Mouse (Mus musculus): ENCODE measurements around the gene Fam178b.

The Fam178b gene

DNA sequence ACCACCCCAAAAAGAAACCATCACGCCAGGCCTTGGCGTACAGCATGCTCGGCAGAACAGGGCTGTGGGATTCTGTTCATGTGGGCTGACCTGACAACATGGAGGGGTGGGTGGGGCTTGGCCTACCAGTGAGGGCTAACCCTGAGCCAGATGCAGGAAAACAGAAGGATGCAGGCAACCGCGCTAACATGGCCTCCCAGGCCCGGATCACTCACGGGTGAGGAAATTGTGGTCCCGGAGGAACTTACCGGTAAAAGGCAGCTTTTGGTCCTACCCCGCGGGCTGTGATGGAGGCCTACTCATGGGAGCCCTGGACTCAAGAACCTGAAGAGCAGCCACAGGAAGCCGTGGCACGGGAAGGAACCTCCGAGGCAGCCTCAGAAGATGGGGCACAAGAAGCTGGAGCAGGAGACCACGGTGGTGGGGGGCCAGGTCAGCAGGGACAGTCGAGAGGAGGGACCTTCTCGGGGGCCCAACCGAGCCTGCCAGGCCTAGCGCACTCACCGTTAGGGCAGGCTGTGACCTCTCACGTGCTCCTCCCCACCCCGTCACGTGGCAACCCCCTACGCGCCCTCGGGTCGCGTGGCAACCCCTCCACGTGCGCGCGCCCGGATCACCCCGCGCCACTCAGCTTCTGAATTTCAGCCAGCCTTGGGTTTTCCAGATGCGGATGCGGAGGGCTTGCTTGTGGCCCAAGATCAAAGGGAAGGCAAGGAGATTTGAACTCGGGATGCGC is at the start of gene Fam178b:
TSS of gene Fam178b (minus strand) at position 564 of the 736 bp plus-strand sequence.
- ATAC-seq (ENCODE audit: insufficient number of reproducible peaks, low FRiP score, low TSS enrichment), result no peak

GRCm38 (mm10) chr1:36724057-36724431 is 41.1 kb upstream of the Fam178b start:
- no peak for ATAC-seq (ENCODE audit: insufficient number of reproducible peaks, low FRiP score, low TSS enrichment)

- ATAC-seq (ENCODE audit: insufficient number of reproducible peaks, low FRiP score, low TSS enrichment), result no peak
Measured at GRCm38 (mm10) chr1:36723146-36724056, 40.4 kb upstream of the Fam178b start.

- no peak for ATAC-seq (ENCODE audit: insufficient number of reproducible peaks, low FRiP score, low TSS enrichment)
Measured at GRCm38 (mm10) chr1:36718786-36719185, 35.8 kb upstream of the Fam178b start.

DNA sequence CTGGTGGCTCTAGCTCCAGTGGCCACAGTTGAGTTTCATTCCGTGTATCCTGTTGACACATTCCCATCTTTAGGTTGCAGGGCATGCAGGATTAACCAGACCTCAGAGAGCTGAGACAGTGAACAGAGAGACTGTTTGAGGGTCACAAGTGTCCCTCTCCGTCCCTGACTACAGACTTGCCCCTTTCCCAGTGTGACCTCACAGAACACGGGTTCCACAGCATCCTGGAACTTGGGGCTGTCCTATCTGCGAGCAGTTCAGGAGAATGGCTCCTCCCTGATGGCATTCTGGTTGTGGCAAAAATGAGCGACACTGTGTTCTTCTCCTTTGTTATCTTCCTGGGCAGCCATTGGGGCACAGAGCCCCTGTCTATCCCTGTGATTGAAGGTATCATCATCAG is 31.3 kb upstream of the Fam178b start, which contains the start of gene Actr1b:
TSS of gene Actr1b (minus strand) at position 112 of the 400 bp plus-strand sequence.
- no peak for ATAC-seq (ENCODE audit: insufficient number of reproducible peaks, low FRiP score, low TSS enrichment)

DNA sequence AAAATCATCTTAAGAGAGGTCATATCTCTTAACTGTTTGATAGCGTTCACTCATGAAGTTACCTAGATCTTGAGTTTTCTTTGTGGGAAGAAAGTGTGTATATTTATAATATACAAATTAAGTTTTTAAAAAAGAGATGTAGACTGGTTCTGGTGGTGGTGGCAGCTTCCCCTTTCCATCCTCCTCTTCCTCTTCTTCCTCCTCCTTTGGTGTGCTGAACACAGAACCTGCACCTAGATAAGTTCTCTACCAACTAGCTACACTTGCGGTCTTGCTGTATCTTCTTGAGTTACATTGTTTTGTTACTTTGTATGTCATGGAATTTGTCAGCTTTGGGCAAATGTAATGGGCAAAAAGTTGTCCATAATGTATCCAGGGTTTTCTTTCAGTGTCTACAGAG is 28.1 kb upstream of the Fam178b start:
- no peak for ATAC-seq (ENCODE audit: insufficient number of reproducible peaks, low FRiP score, low TSS enrichment)

GRCm38 (mm10) chr1:36709854-36710280 is 26.9 kb upstream of the Fam178b start, which contains the start of gene 4933424G06Rik:
TSS of gene 4933424G06Rik (plus strand) at chr1:36710149.
- peak; percentile 96 for ATAC-seq (ENCODE audit: insufficient number of reproducible peaks, low FRiP score, low TSS enrichment)

DNA sequence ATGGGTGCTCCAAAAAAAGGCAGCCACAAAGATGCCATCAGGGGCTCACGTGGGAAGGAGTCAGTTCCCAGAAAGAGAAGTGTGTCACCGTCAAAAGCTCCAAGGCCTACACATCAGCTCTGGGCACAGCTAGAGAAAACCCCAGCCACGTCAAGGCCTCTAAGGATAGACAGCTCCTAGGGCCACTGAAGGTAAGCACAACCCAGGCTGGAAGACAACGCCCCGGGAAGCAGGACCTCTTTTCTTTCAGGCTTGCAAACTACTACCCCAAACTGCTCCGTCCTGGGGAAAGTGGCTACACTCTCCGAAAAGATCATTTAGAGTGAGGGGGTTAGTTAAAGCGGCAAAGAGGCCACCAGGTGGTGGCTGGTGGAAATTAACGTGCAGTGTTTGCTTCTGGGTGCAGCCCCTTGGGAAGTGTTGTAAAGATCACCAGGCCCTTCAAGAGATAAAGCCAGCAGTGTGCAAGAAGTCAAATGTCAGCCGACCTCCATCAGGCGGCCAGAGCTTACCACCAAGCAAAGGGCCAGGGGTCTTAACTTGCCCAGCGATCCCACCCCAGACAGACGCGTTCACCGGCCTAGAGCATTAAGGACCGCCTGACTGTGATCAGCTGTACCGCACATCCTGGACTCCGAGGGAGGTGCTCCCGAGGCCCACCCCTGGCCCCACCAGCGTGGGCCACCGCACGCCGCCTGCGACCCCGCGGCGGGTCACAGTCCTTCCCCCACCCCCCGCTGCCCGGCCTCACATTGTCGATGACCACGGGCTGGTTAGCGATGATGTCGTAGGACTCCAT is 26.3 kb upstream of the Fam178b start:
- peak; percentile 37 for ATAC-seq (ENCODE audit: insufficient number of reproducible peaks, low FRiP score, low TSS enrichment)

DNA sequence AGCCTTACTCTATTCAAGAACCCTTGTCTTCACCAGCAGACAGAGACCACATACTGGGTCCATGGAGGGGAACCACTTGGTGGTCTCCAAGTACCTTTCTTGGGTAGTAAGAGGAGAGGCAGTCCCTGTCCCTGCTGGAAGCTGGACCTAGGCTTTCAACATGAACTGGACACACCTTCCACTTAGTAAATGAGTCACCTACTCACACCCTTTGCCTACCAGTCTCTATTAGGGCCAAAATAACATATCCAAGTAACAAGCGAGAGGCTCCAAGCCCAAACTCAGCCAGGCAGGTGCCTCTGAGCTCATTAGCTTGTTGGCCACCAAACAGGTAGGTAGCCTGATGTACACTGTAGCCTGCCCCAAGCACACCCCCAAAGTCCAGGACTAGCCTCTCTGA is 25.6 kb upstream of the Fam178b start:
- no peak for ATAC-seq (ENCODE audit: insufficient number of reproducible peaks, low FRiP score, low TSS enrichment)

- no peak for ATAC-seq (ENCODE audit: insufficient number of reproducible peaks, low FRiP score, low TSS enrichment)
Measured at GRCm38 (mm10) chr1:36707797-36708196, 24.8 kb upstream of the Fam178b start.

DNA sequence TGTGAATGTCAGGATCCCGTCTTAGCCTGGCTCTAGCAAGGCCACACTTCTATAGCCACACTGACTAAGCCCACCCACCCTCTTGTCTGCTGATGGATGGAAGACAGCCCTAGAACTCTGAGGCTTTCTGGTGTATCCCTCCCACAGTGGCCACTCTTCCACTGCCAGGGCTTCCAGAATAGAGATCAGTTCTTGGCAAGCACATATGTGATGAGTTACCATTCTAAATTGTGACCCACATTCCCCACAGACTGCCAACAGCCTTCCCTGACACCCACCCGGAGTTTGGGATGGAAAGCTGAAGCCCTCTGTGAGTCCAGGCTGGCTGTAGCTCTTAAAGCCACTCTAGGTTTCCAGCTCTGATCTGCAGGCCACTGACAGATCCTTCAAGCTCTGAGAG is 24.2 kb upstream of the Fam178b start:
- ATAC-seq (ENCODE audit: insufficient number of reproducible peaks, low FRiP score, low TSS enrichment), result no peak

GRCm38 (mm10) chr1:36697030-36697429 is 14.0 kb upstream of the Fam178b start:
- ATAC-seq (ENCODE audit: insufficient number of reproducible peaks, low FRiP score, low TSS enrichment), result no peak

- ATAC-seq (ENCODE audit: insufficient number of reproducible peaks, low FRiP score, low TSS enrichment), result no peak
Measured at GRCm38 (mm10) chr1:36696411-36696810, 13.4 kb upstream of the Fam178b start.

- ATAC-seq (ENCODE audit: insufficient number of reproducible peaks, low FRiP score, low TSS enrichment), result no peak
Measured at GRCm38 (mm10) chr1:36694871-36695270, 11.9 kb upstream of the Fam178b start.

- peak; percentile 95 for ATAC-seq (ENCODE audit: insufficient number of reproducible peaks, low FRiP score, low TSS enrichment)
Measured at GRCm38 (mm10) chr1:36691271-36692155, 8.5 kb upstream of the Fam178b start, which contains the start of gene Cox5b. TSS of gene Cox5b (plus strand) at chr1:36691449.

GRCm38 (mm10) chr1:36690671-36691235 is 7.8 kb upstream of the Fam178b start:
- ATAC-seq (ENCODE audit: insufficient number of reproducible peaks, low FRiP score, low TSS enrichment), result no peak

GRCm38 (mm10) chr1:36683810-36684467 is 956 bp upstream of the Fam178b start:
- peak; percentile 78; the same call in 1 of the 2 replicates for ATAC-seq (ENCODE audit: insufficient number of reproducible peaks, low FRiP score, low TSS enrichment)

GRCm38 (mm10) chr1:36680893-36681292 is 2.1 kb downstream of the Fam178b start:
- ATAC-seq (ENCODE audit: insufficient number of reproducible peaks, low FRiP score, low TSS enrichment), result no peak

Data from cerebellum, adult (tissue).